Mouse (Mus musculus): Measurements from ENCODE around the gene Dnajb12. TPM values are rescaled to one million over a fixed set of nuclear protein-coding genes. Genes with fewer than 3 reads are reported as not detected.

Dnajb12 gene
- polyA plus RNA-seq, 1 experiment = 50.3 TPM

- DNase-seq (ENCODE audit: extremely low spot score in 1 of 2, low spot score in 1 of 2) = no peak
Measured at GRCm38 (mm10) chr10:59895460-59896186, 16.3 kb downstream of the Dnajb12 start.

GRCm38 (mm10) chr10:59896211-59896610 is 16.9 kb downstream of the Dnajb12 start:
- no peak for DNase-seq (ENCODE audit: extremely low spot score in 1 of 2, low spot score in 1 of 2)

GRCm38 (mm10) chr10:59896911-59897331 is 17.6 kb downstream of the Dnajb12 start:
- DNase-seq (ENCODE audit: extremely low spot score in 1 of 2, low spot score in 1 of 2) = peak in 1 of 2 experiments; percentile 47

GRCm38 (mm10) chr10:59897511-59897910 is 18.2 kb downstream of the Dnajb12 start:
- peak; percentile 91 for DNase-seq (ENCODE audit: extremely low spot score in 1 of 2, low spot score in 1 of 2)

- DNase-seq (ENCODE audit: extremely low spot score in 1 of 2, low spot score in 1 of 2) = no peak
Measured at GRCm38 (mm10) chr10:59898180-59898778, 18.9 kb downstream of the Dnajb12 start.

GRCm38 (mm10) chr10:59898935-59899334 is 19.6 kb downstream of the Dnajb12 start:
- DNase-seq (ENCODE audit: extremely low spot score in 1 of 2, low spot score in 1 of 2) = no peak

GRCm38 (mm10) chr10:59899341-59900173 is 20.2 kb downstream of the Dnajb12 start:
- DNase-seq (ENCODE audit: extremely low spot score in 1 of 2, low spot score in 1 of 2) = peak; percentile 91 to 93

- DNase-seq (ENCODE audit: extremely low spot score in 1 of 2, low spot score in 1 of 2) = no peak
Measured at GRCm38 (mm10) chr10:59900174-59900435, 20.7 kb downstream of the Dnajb12 start.

GRCm38 (mm10) chr10:59900939-59901338 is 21.6 kb downstream of the Dnajb12 start:
- no peak for DNase-seq (ENCODE audit: extremely low spot score in 1 of 2, low spot score in 1 of 2)

GRCm38 (mm10) chr10:59901463-59901862 is 22.1 kb downstream of the Dnajb12 start:
- DNase-seq (ENCODE audit: extremely low spot score in 1 of 2, low spot score in 1 of 2) = no peak

- DNase-seq (ENCODE audit: extremely low spot score in 1 of 2, low spot score in 1 of 2) = peak in 1 of 2 experiments; percentile 59
Measured at GRCm38 (mm10) chr10:59901986-59902605, 22.7 kb downstream of the Dnajb12 start.

GRCm38 (mm10) chr10:59902606-59902990 is 23.2 kb downstream of the Dnajb12 start:
- DNase-seq (ENCODE audit: extremely low spot score in 1 of 2, low spot score in 1 of 2) = no peak

GRCm38 (mm10) chr10:59903170-59903569 is 23.8 kb downstream of the Dnajb12 start:
- no peak for DNase-seq (ENCODE audit: extremely low spot score in 1 of 2, low spot score in 1 of 2)

- DNase-seq (ENCODE audit: extremely low spot score in 1 of 2, low spot score in 1 of 2) = no peak
Measured at GRCm38 (mm10) chr10:59907080-59907609, 27.8 kb downstream of the Dnajb12 start.

- no peak for DNase-seq (ENCODE audit: extremely low spot score in 1 of 2, low spot score in 1 of 2)
Measured at GRCm38 (mm10) chr10:59907695-59908299, 28.4 kb downstream of the Dnajb12 start.

- DNase-seq (ENCODE audit: extremely low spot score in 1 of 2, low spot score in 1 of 2) = no peak
Measured at GRCm38 (mm10) chr10:59908776-59909315, 29.5 kb downstream of the Dnajb12 start.

GRCm38 (mm10) chr10:59909357-59909847 is 30.0 kb downstream of the Dnajb12 start:
- DNase-seq (ENCODE audit: extremely low spot score in 1 of 2, low spot score in 1 of 2) = no peak

- DNase-seq (ENCODE audit: extremely low spot score in 1 of 2, low spot score in 1 of 2) = no peak
Measured at GRCm38 (mm10) chr10:59911091-59911490, 31.7 kb downstream of the Dnajb12 start.

GRCm38 (mm10) chr10:59911561-59912198 is 32.3 kb downstream of the Dnajb12 start:
- DNase-seq (ENCODE audit: extremely low spot score in 1 of 2, low spot score in 1 of 2) = no peak
